Mouse (Mus musculus) pancreas, adult 10 weeks (tissue): ENCODE results near the gene Clnk. TPM values are rescaled to one million over a fixed set of nuclear protein-coding genes. Genes with fewer than 3 reads are reported as not detected.

ENCODE experiments used
- polyA plus RNA-seq: library from polyadenylated mRNA; stranded (reverse); fragments of 350-450 nt; fragmentation: Illumina TruSeq; extraction: RNeasy Lipid Tissue Mini Kit (QIAGEN cat#74804); gene quantifications from one replicate; pipeline ENCODE4 v1.2.3, GENCODE M21; 2015; ENCODE audit warnings: low read depth, low replicate concordance; ENCODE audit not compliant: insufficient read depth

The Clnk gene
- not detected for polyA plus RNA-seq

DNA sequence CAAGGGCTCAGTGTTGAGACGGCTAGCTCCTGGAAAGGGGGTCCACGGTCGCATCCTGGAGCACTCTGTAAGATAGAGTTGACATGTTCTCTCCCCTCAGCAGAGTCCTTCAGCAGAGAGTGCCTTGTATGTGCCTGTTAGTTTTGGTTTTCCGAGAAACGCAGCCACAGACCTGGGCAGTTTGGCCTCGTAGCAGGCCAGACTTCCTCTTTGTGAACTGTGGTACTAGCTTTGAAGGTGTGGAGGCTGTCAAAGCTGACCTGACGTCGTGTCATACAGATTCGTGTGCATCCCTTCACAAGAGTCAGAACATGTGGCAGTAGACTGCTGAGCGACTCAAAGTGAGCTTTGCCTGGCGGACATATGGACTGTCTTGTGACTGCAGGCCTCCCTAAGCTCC is at the start of gene Clnk:
Gene Clnk, minus strand, starts transcription at position 191 of the 400 bp plus-strand sequence.

DNA sequence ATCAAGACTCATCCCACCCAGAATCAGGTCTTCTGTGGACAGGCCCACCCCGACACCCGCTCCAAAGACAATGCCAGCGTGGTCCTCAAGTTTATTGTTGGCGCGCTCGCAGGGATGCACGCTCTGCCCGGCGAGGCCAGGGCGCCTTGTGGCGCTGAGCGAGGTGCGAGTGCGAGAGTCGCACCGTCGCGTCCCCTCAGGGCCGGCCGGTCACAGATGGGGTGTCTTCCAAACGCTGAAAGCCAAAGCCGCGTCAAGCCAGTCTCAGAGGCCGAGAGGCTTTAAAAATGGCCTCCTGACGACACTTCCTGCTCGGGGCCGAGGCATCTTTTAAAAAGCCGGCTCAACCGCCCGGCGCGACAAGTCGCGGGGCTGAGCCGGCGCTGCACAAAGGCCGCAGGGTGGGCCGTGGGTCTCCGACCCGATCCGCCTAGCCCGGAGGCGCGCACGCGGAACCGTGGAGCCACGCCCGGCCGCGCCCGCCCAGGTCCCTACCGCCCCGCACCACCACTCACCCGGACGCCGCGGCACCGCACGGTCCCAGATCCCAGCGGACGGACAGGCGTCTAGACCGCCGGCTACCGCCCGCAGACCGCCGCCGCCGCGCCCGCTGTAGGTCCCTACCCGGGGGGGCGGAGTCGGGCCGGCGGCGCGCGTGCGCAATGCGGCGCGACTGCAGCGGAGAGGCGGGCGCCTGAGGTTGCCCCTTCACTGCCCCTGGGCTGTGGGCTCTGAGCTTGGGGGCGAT is 192.3 kb downstream of the Clnk start, which contains the start of gene Zfp518b:
Gene Zfp518b, minus strand, starts transcription at position 663 of the 748 bp plus-strand sequence.

Other genes starting within 250 kb of the Clnk start
- gene Zfp518b, start 192.0 kb downstream of the Clnk start, polyA plus RNA-seq = 0.65 TPM